Mouse (Mus musculus) heart, postnatal 0 days (tissue): ENCODE data around the gene C1ra. TPM values are rescaled to one million over a fixed set of nuclear protein-coding genes. Genes with fewer than 3 reads are reported as not detected.
"Not testable (repeated sequence)": the region's sequence is repeated elsewhere in the genome, so short reads cannot be mapped to it uniquely, and the experiment has no call there.

Experiments used
- ATAC-seq: fragments of 200-750 bp; cut with Nextera tagmentation; 2 replicates; pipeline ENCODE4 v1.8.0; 2017; ENCODE audit warnings: low read depth, moderate number of reproducible peaks, moderate library complexity; ENCODE audit not compliant: insufficient read depth
- DNase-seq: peaks from one replicate; pipeline ENCODE4 v3.0.0-alpha.2; 2016; ENCODE audit warnings: low spot score
- H3K27ac ChIP-seq: fragments of 300-500 bp; sonication (generic); 2 replicates; pipeline ENCODE4 v1.5.1; 2014; ENCODE audit warnings: low read depth, mild to moderate bottlenecking
- H3K27me3 ChIP-seq: fragments of 300-500 bp; sonication (generic); 2 replicates; pipeline ENCODE4 v1.6.1; 2014; ENCODE audit warnings: low read length, mixed read lengths; ENCODE audit not compliant: control insufficient read depth, insufficient read depth
- H3K36me3 ChIP-seq: fragments of 300-500 bp; sonication (generic); replicated peaks from 2 replicates; pipeline ENCODE4 v1.6.1; 2014; ENCODE audit warnings: low read length, mixed read lengths; ENCODE audit not compliant: control insufficient read depth, insufficient read depth
- H3K4me1 ChIP-seq: fragments of 300-500 bp; sonication (generic); 2 replicates; pipeline ENCODE4 v1.6.1; 2014; ENCODE audit warnings: antibody characterized with exemption; ENCODE audit not compliant: control insufficient read depth, insufficient read depth
- H3K4me2 ChIP-seq: fragments of 300-500 bp; sonication (generic); 2 replicates; pipeline ENCODE4 v1.6.1; 2014; ENCODE audit warnings: low read depth, mild to moderate bottlenecking, low read length, moderate library complexity
- H3K4me3 ChIP-seq: fragments of 300-500 bp; sonication (generic); 2 replicates; pipeline ENCODE4 v1.5.1; 2014; ENCODE audit warnings: low read depth, low read length
- H3K9ac ChIP-seq: fragments of 300-500 bp; sonication (generic); replicated peaks from 2 replicates; pipeline ENCODE4 v1.6.1; 2014; ENCODE audit warnings: low read depth, low read length, mixed read lengths
- H3K9me3 ChIP-seq: fragments of 300-500 bp; sonication (generic); replicated peaks from 2 replicates; pipeline ENCODE4 v1.6.1; 2016; ENCODE audit warnings: low read length; ENCODE audit not compliant: control insufficient read depth
- CTCF ChIP-seq: IDR thresholded peaks from 2 replicates; pipeline ENCODE4 v1.5.1; 2016; ENCODE audit warnings: antibody characterized with exemption, control low read depth, low read depth
- EP300 ChIP-seq: IDR thresholded peaks from 2 replicates; pipeline ENCODE4 v1.6.1; 2016; ENCODE audit warnings: antibody characterized with exemption, low read depth
- WGBS: fragments of 180-500 bp; shearing (Covaris S2); extraction: QIAGEN DNeasy Blood & Tissue Kit; methylation state at CpG from one replicate; pipeline ENCODE4 v1.1.7; 2014; 5-methylcytosine and 5-hydroxymethylcytosine counted together
- polyA plus RNA-seq: library from polyadenylated mRNA; unstranded; fragments of >200 nt; fragmentation: Nextera tagmentation; extraction: Ambion mirVana; gene quantifications from 2 replicates; pipeline ENCODE4 v1.2.1, GENCODE M21; 2015
- total RNA-seq: library from RNA; depleted of rRNA; stranded (reverse); fragments of >200 nt; gene quantifications from 2 replicates; pipeline ENCODE4 v1.2.3, GENCODE M21; 2014; ENCODE audit warnings: low replicate concordance

The C1ra gene
- total and polyA plus RNA-seq, 2 experiments from 2014 or later, result 3.1 to 11.1 TPM

- no peaks in the 10 kb centered on the region for H3K27me3 ChIP-seq
- TF ChIP-seq EP300, result no peak
- no peak for TF ChIP-seq CTCF
- ATAC-seq (no peak), DNase-seq (no peak)
- H3K36me3 ChIP-seq, result no peaks in the 10 kb centered on the region
- no peaks in the 10 kb centered on the region for H3K9me3 ChIP-seq
- H3K9ac ChIP-seq, result no peak overlapping the region
- no peak overlapping the region for H3K4me2 ChIP-seq
- no peak overlapping the region for H3K4me3 ChIP-seq
- no peak overlapping the region for H3K27ac ChIP-seq
- WGBS, result 65% methylated on average over 8 of the region's 8 CpGs
- H3K4me1 ChIP-seq, result no peaks in the 10 kb centered on the region
These were observed 18.9 kb downstream of the C1ra start for GRCm38 (mm10) chr6:124531077-124531476.

GRCm38 (mm10) chr6:124536125-124536829 lies 24.1 kb downstream of the C1ra start:
- not testable (repeated sequence) for H3K4me2 ChIP-seq, H3K9ac ChIP-seq, H3K27me3 ChIP-seq, DNase-seq, H3K4me3 ChIP-seq, H3K9me3 ChIP-seq, H3K36me3 ChIP-seq, ATAC-seq, H3K4me1 ChIP-seq, H3K27ac ChIP-seq
- 63% methylated on average over 8 of the region's 8 CpGs for WGBS

DNA sequence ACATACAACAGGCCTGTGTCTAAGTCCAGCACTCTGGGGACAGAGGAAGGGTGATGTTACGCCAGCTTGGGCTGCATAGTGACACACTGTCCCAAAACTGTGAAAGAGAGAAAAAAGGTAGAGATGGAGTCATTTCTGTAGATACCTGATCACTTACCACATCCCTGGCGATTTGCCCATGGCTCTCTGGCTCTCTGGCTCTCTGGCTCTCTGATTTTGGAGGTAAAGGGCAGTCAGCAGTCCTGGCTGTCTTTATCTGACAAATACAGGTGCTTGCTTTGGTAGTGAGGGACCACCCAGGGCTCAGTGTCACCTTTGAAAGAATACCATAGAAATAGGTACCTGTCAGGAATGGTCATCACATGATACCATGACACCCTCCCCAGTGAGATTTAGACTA lies 29.0 kb downstream of the C1ra start:
- not testable (repeated sequence) for H3K4me1 ChIP-seq, DNase-seq, H3K27me3 ChIP-seq, H3K36me3 ChIP-seq, H3K27ac ChIP-seq, H3K4me2 ChIP-seq, H3K9me3 ChIP-seq, H3K4me3 ChIP-seq, ATAC-seq, H3K9ac ChIP-seq
- 70% methylated on average over 2 of the region's 2 CpGs for WGBS

DNA sequence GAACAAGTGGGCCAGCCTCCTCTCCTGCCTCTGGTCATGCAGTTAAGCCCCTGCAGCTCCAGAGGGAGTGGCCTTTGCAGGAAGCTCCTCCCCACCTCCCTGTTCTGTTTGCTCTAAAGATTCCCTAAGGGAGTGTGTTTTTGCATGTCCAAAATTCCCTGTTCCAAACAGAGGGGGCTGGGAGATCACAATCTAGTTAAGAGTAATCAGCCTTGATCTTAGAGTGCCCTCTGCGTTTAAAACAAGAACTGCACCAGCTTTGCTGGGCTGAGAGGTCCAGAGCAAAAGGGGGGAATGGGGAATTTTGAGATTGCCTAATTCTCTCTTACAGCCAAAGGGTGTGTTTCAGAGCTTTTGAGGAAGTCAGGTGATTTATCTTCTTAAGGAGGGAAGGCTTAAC lies 30.1 kb downstream of the C1ra start, which contains the start of gene C1s1:
TSS of gene C1s1 (minus strand) at position 76 of the 400 bp plus-strand sequence.
- WGBS, result 0% methylated on average over 1 of the region's 1 CpGs
- not testable (repeated sequence) for H3K9me3 ChIP-seq, H3K4me3 ChIP-seq, H3K9ac ChIP-seq, H3K4me2 ChIP-seq, ATAC-seq, H3K27me3 ChIP-seq, H3K27ac ChIP-seq, H3K4me1 ChIP-seq, H3K36me3 ChIP-seq
- peak; percentile 41; the same call in 1 of the 2 replicates for TF ChIP-seq CTCF
- peak; percentile 6 for DNase-seq

DNA sequence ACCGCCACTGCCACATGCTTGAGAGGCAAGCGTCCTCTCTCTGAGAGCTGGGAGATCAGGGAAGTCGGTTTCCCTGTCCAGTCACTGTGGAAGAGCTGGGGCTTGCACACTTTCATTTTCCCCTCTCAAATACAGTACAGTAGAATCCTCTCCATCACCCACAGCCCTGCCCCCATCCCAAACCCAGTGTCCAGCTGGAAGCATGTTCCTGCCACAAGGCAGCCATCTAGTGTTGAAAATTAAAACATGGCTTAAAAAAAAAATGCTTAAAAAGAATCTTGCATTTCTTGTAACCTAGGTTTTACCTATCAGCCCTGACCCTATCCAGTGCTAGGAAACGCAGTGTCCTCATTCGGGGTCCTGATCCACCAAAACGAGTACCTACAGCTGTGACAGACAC lies 32.3 kb downstream of the C1ra start:
- H3K27me3 ChIP-seq, result no peaks in the 10 kb centered on the region
- H3K27ac ChIP-seq, result no peak overlapping the region
- no peak overlapping the region for H3K4me3 ChIP-seq
- DNase-seq (no peak), ATAC-seq (no peak)
- 79% methylated on average over 5 of the region's 6 CpGs for WGBS
- no peaks in the 10 kb centered on the region for H3K4me1 ChIP-seq
- no peak overlapping the region for H3K9ac ChIP-seq
- TF ChIP-seq EP300, result no peak
- TF ChIP-seq CTCF, result no peak
- H3K9me3 ChIP-seq, result no peaks in the 10 kb centered on the region
- no peak overlapping the region for H3K4me2 ChIP-seq
- H3K36me3 ChIP-seq, result no peaks in the 10 kb centered on the region

GRCm38 (mm10) chr6:124545425-124545824 lies 33.2 kb downstream of the C1ra start:
- WGBS, result 76% methylated on average over 2 of the region's 2 CpGs
- no peaks in the 10 kb centered on the region for H3K4me1 ChIP-seq
- no peak overlapping the region for H3K4me3 ChIP-seq
- no peak for DNase-seq
- no peak for ATAC-seq
- H3K27me3 ChIP-seq, result no peaks in the 10 kb centered on the region
- H3K36me3 ChIP-seq, result no peaks in the 10 kb centered on the region
- no peak overlapping the region for H3K4me2 ChIP-seq
- no peak overlapping the region for H3K27ac ChIP-seq
- no peak for TF ChIP-seq CTCF
- no peak for TF ChIP-seq EP300
- H3K9me3 ChIP-seq, result no peaks in the 10 kb centered on the region
- no peak overlapping the region for H3K9ac ChIP-seq

GRCm38 (mm10) chr6:124547979-124548378 lies 35.8 kb downstream of the C1ra start:
- H3K9me3 ChIP-seq, ATAC-seq, H3K27ac ChIP-seq, H3K27me3 ChIP-seq, DNase-seq, H3K9ac ChIP-seq, H3K4me3 ChIP-seq, H3K4me2 ChIP-seq, H3K4me1 ChIP-seq, H3K36me3 ChIP-seq: not testable (repeated sequence)
- 85% methylated on average over 3 of the region's 3 CpGs for WGBS
